Mouse (Mus musculus) midbrain, embryonic 15.5 days (tissue): ENCODE results near the gene Rps17. TPM values are rescaled to one million over a fixed set of nuclear protein-coding genes. Genes with fewer than 3 reads are reported as not detected.

ENCODE experiments used
- ATAC-seq: fragments of 200-750 bp; cut with Nextera tagmentation; replicated peaks from 2 replicates; pipeline ENCODE4 v1.8.0; 2017; ENCODE audit warnings: moderate TSS enrichment
- H3K27ac ChIP-seq: fragments of 300-500 bp; sonication (generic); 2 replicates; pipeline ENCODE4 v1.5.1; 2015; ENCODE audit warnings: mild to moderate bottlenecking, inconsistent platforms
- H3K27me3 ChIP-seq: fragments of 300-500 bp; sonication (generic); replicated peaks from 2 replicates; pipeline ENCODE4 v1.6.1; 2015; ENCODE audit warnings: inconsistent platforms
- H3K36me3 ChIP-seq: fragments of 300-500 bp; sonication (generic); replicated peaks from 2 replicates; pipeline ENCODE4 v1.6.1; 2015; ENCODE audit warnings: inconsistent platforms
- H3K4me1 ChIP-seq: fragments of 300-500 bp; sonication (generic); 2 replicates; pipeline ENCODE4 v1.6.1; 2015; ENCODE audit warnings: inconsistent platforms
- H3K4me2 ChIP-seq: fragments of 300-500 bp; sonication (generic); 2 replicates; pipeline ENCODE4 v1.6.1; 2015; ENCODE audit warnings: inconsistent platforms, mild to moderate bottlenecking, moderate library complexity
- H3K4me3 ChIP-seq: fragments of 300-500 bp; sonication (generic); 2 replicates; pipeline ENCODE4 v1.5.1; 2015; ENCODE audit warnings: mild to moderate bottlenecking, inconsistent platforms
- H3K9ac ChIP-seq: fragments of 300-500 bp; sonication (generic); 2 replicates; pipeline ENCODE4 v1.6.1; 2015; ENCODE audit warnings: mild to moderate bottlenecking, inconsistent platforms
- H3K9me3 ChIP-seq: fragments of 300-500 bp; sonication (generic); 2 replicates; pipeline ENCODE4 v1.6.1; 2016; ENCODE audit warnings: inconsistent platforms
- WGBS: fragments of 180-500 bp; shearing (Covaris S2); methylation state at CpG from one replicate; pipeline ENCODE4 v1.1.7; 2015; ENCODE audit warnings: mixed read lengths; 5-methylcytosine and 5-hydroxymethylcytosine counted together
- polyA plus RNA-seq: library from polyadenylated mRNA; unstranded; fragments of >200 nt; fragmentation: Nextera tagmentation; extraction: Ambion mirVana; gene quantifications from 2 replicates; pipeline ENCODE4 v1.2.1, GENCODE M21; 2015

Rps17 gene
- polyA plus RNA-seq, 1 experiment from 2014 or later = 653 TPM

GRCm38 (mm10) chr7:81343831-81344230, 1.2 kb downstream of the Rps17 start:
- Histone ChIP-seq H3K4me2 (peak overlapping the region; percentile 87), H3K36me3 (peaks cover 18% of the 10 kb centered on the region; the same call in 1 of the 2 replicates), H3K9me3 (no peaks in the 10 kb centered on the region), H3K27ac (no peak overlapping the region), H3K27me3 (no peaks in the 10 kb centered on the region), H3K9ac (peak overlapping the region; percentile 96), H3K4me1 (peaks cover 29% of the 10 kb centered on the region), H3K4me3 (peak overlapping the region; percentile 92)
- no peak for ATAC-seq
- WGBS = 13% methylated on average over 10 of the region's 10 CpGs

GRCm38 (mm10) chr7:81343316-81343715, 1.7 kb downstream of the Rps17 start:
- peaks cover 18% of the 10 kb centered on the region; the same call in 1 of the 2 replicates for H3K36me3 ChIP-seq
- peak overlapping the region; percentile 92 for H3K4me3 ChIP-seq
- no peak for ATAC-seq

DNA sequence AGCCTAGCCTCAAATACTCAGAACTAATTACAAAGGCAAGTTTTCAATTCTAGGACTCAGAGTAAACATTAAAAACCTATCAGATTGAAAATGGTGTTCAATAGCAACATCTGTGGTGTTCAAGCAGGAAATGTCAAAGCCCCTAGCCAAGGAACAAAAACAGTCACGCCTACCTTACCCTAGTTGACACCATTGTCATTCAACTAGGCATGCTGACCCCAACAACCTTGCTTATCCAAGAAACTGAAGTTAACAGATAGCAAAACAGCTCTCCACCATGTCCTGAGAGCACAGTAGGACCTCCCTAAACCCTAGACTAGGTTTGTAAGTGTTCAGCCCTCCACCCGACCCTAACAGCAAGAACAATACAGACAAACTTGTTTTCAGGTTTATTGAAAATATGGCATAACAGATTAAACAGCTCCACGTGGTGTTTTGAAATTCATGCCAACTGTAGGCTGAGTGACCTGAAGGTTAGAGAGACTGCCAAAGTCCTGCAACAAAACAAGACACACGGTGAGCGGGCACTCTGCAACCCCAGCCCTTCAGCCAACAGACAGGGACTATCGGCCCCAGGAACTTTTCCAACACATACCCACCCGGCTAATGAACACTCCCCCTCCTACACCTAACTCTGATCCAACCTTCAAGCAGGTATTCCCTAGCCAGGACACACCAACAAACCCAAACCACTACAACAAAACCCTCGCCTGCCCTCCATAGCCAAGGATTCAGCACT, 2.5 kb downstream of the Rps17 start:
- peaks cover 18% of the 10 kb centered on the region; the same call in 1 of the 2 replicates for H3K36me3 ChIP-seq
- 71% methylated on average over 8 of the region's 8 CpGs for WGBS
- no peak for ATAC-seq
- H3K4me2 ChIP-seq = peak overlapping the region; percentile 87
- H3K9me3 ChIP-seq = no peaks in the 10 kb centered on the region
- peak overlapping the region; percentile 96 for H3K9ac ChIP-seq
- peaks cover 29% of the 10 kb centered on the region for H3K4me1 ChIP-seq
- no peak overlapping the region for H3K27ac ChIP-seq
- peak overlapping the region; percentile 92; the same call in 1 of the 2 replicates for H3K4me3 ChIP-seq
- no peaks in the 10 kb centered on the region for H3K27me3 ChIP-seq

More at GRCm38 (mm10) chr7:81343316-81343715, 1.7 kb downstream of the Rps17 start:
- Histone ChIP-seq H3K4me1 (peaks cover 29% of the 10 kb centered on the region), H3K27ac (no peak overlapping the region), H3K27me3 (no peaks in the 10 kb centered on the region), H3K9ac (peak overlapping the region; percentile 96), H3K9me3 (no peaks in the 10 kb centered on the region), H3K4me2 (peak overlapping the region; percentile 87)
- 48% methylated on average over 8 of the region's 8 CpGs for WGBS

- H3K4me2 ChIP-seq = no peak overlapping the region
- peaks cover 29% of the 10 kb centered on the region for H3K4me1 ChIP-seq
- no peaks in the 10 kb centered on the region for H3K27me3 ChIP-seq
- H3K9ac ChIP-seq = no peak overlapping the region
- H3K27ac ChIP-seq = no peak overlapping the region
- H3K36me3 ChIP-seq = peaks cover 18% of the 10 kb centered on the region; the same call in 1 of the 2 replicates
- no peak overlapping the region for H3K4me3 ChIP-seq
- H3K9me3 ChIP-seq = no peaks in the 10 kb centered on the region
- ATAC-seq = no peak
- WGBS = 48% methylated on average over 3 of the region's 3 CpGs
These were observed 3.5 kb downstream of the Rps17 start for GRCm38 (mm10) chr7:81341563-81341962.

DNA sequence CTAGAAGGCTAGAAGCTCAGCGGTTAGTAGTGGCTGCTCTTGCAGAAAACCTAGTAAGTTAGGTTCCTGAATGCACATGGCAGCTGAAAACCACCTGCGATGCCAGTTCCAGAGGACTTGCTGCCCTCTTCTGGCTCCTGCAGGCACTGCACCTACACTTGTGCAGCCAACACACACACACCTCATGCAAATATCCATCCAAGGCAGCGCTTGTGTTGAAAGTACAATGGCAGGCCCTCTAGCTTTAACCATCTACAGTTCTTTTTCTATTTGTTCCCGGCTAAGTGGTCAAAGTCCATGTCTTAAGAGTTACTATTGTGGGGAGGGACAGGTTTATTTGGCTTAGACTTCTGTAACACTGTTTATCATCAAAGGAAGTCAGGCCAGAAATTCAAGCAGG, 5.3 kb downstream of the Rps17 start:
- 79% methylated on average over 4 of the region's 4 CpGs for WGBS
- H3K4me1 ChIP-seq = peaks cover 33% of the 10 kb centered on the region
- H3K27me3 ChIP-seq = no peaks in the 10 kb centered on the region
- ATAC-seq = no peak
- no peak overlapping the region for H3K27ac ChIP-seq
- no peak overlapping the region for H3K4me3 ChIP-seq
- H3K36me3 ChIP-seq = peaks cover 18% of the 10 kb centered on the region; the same call in 1 of the 2 replicates
- no peaks in the 10 kb centered on the region for H3K9me3 ChIP-seq
- no peak overlapping the region for H3K9ac ChIP-seq
- H3K4me2 ChIP-seq = no peak overlapping the region

GRCm38 (mm10) chr7:81338522-81338873, 6.6 kb downstream of the Rps17 start:
- Histone ChIP-seq H3K4me1 (peaks cover 23% of the 10 kb centered on the region), H3K9ac (no peak overlapping the region), H3K27ac (no peak overlapping the region), H3K9me3 (no peaks in the 10 kb centered on the region), H3K4me2 (no peak overlapping the region), H3K36me3 (peaks cover 18% of the 10 kb centered on the region; the same call in 1 of the 2 replicates), H3K27me3 (no peaks in the 10 kb centered on the region), H3K4me3 (no peak overlapping the region)
- ATAC-seq = no peak
- 80% methylated on average over 3 of the region's 3 CpGs for WGBS

DNA sequence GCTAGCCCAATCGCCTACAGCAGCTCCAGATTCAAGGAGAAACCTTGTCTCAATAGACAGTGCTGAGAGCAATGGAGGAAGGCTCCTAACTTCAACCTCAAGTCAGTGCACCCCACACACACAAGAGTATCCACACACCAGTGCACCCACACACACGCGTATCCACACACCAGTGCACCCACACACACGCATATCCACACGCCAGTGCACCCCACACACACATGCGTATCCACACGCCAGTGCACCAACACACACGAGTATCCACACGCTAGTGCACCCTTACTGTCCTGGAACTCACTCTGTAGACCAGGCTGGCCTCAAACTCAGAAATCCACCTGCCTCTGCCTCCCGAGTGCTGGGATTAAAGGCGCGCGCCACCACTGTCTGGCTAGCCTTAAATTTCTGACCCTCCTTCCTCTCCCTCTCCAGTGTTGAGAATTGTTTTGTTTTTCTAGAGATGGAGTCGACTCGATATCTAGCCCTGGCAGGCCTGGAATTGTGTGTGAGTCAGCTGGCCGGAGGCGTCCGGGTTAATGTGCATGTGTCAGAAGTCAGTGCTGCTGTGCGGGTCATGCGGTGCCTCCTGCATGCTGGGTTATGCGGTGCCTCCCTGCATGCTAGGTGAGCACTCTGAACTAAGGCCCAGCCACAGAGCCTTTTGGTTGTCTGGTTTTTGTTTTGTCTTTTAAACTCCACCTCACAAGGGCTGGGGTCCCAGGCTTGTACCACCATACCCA, 7.1 kb downstream of the Rps17 start:
- peaks cover 18% of the 10 kb centered on the region for H3K4me1 ChIP-seq
- no peak overlapping the region for H3K9ac ChIP-seq
- no peak for ATAC-seq
- no peak overlapping the region for H3K27ac ChIP-seq
- no peak overlapping the region for H3K4me2 ChIP-seq
- no peaks in the 10 kb centered on the region for H3K9me3 ChIP-seq
- WGBS = 95% methylated on average over 21 of the region's 21 CpGs
- no peak overlapping the region for H3K4me3 ChIP-seq
- no peaks in the 10 kb centered on the region for H3K27me3 ChIP-seq
- H3K36me3 ChIP-seq = peaks cover 19% of the 10 kb centered on the region; the same call in 1 of the 2 replicates

- WGBS = 36% methylated on average over 8 of the region's 8 CpGs
- no peak for ATAC-seq
- H3K27ac ChIP-seq = no peak overlapping the region
These were observed 8.6 kb downstream of the Rps17 start for GRCm38 (mm10) chr7:81336432-81336786.

GRCm38 (mm10) chr7:81335705-81336431, 9.2 kb downstream of the Rps17 start:
- peaks cover 4% of the 10 kb centered on the region for H3K4me1 ChIP-seq
- 39% methylated on average over 18 of the region's 18 CpGs for WGBS
- no peak overlapping the region; the same call in 1 of the 2 replicates for H3K27ac ChIP-seq
- H3K9ac ChIP-seq = no peak overlapping the region
- no peaks in the 10 kb centered on the region for H3K9me3 ChIP-seq
- peaks cover 15% of the 10 kb centered on the region; the same call in 1 of the 2 replicates for H3K36me3 ChIP-seq
- H3K4me3 ChIP-seq = no peak overlapping the region
- H3K4me2 ChIP-seq = no peak overlapping the region
- ATAC-seq = no peak
- H3K27me3 ChIP-seq = no peaks in the 10 kb centered on the region

More at GRCm38 (mm10) chr7:81336432-81336786, 8.6 kb downstream of the Rps17 start:
- H3K27me3 ChIP-seq = no peaks in the 10 kb centered on the region
- H3K4me3 ChIP-seq = no peak overlapping the region
- H3K4me1 ChIP-seq = peaks cover 4% of the 10 kb centered on the region
- H3K4me2 ChIP-seq = no peak overlapping the region
- H3K9me3 ChIP-seq = no peaks in the 10 kb centered on the region
- H3K9ac ChIP-seq = no peak overlapping the region
- H3K36me3 ChIP-seq = peaks cover 19% of the 10 kb centered on the region; the same call in 1 of the 2 replicates

DNA sequence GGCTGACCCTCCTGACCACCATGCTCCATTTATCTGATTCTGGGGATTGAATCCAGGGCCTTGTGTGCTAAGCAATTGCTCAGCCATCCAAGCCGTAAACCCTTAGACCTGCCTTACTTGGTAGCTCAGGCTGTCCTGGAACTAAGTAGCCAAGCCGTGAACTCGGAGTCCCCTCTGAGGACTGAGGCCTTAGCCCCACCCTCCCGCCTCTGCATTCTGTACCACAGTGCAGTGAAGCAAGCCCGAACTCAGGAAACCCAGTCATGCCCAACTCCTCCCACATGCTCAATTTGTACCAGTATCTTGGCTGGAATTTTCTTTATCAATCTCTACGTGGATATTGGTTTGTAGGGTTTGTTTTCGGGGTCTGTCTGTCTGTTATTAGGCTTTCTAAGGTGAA, 13.2 kb downstream of the Rps17 start:
- Histone ChIP-seq H3K27me3 (no peaks in the 10 kb centered on the region), H3K9me3 (no peaks in the 10 kb centered on the region), H3K27ac (no peak overlapping the region), H3K4me3 (no peak overlapping the region), H3K4me1 (peaks cover 4% of the 10 kb centered on the region), H3K4me2 (no peak overlapping the region), H3K36me3 (0 out of 2 replicates have a peak, but pooled peaks cover 4% of the 10 kb centered on the region), H3K9ac (no peak overlapping the region)
- WGBS = 80% methylated on average over 7 of the region's 7 CpGs
- ATAC-seq = no peak

DNA sequence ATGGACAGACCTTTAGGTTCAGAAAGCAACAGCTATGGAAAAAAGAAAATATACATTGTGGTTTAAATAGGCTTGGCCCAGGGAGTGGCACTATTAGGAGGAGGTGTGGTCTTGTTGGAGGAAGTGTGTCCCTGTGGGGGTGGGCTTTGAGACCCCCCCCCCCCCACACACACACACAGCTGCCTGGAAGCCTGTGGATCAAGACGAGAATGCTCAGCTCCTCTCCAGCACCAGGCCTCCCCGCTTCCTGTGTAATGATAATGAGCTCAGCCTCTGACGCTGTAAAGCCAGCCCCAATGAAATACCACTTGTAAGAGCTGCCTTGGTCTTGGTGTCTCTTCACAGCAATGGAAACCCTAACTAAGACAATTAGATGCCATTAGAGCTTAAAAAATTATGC, 14.3 kb downstream of the Rps17 start:
- Histone ChIP-seq H3K9me3 (no peaks in the 10 kb centered on the region), H3K36me3 (0 out of 2 replicates have a peak, but pooled peaks cover 4% of the 10 kb centered on the region), H3K27me3 (no peaks in the 10 kb centered on the region), H3K4me3 (no peak overlapping the region), H3K27ac (no peak overlapping the region), H3K9ac (no peak overlapping the region), H3K4me2 (no peak overlapping the region), H3K4me1 (no peaks in the 10 kb centered on the region)
- ATAC-seq = no peak
- WGBS = 10% methylated on average over 3 of the region's 3 CpGs

DNA sequence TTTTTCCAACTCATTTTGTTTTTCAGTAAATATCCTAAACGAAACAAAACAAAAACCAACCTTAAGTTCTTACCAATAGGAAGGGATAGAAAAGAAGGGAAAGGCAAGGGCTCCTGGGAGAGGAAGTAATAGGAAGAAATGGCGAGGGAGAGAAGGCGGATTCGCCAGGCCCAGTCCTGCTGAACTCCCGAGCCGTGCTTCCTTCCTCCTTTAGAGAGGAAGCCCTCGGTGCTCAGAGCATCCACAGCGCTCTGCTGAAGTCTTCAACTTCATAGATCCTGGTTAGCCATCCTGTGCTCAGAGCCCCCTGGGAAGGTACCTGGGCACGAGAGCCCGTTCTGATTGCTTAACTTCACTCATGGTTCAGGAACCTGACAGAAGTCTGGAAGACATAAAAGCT, 17.4 kb downstream of the Rps17 start:
- no peaks in the 10 kb centered on the region for H3K36me3 ChIP-seq
- no peak overlapping the region for H3K4me2 ChIP-seq
- H3K27ac ChIP-seq = no peak overlapping the region
- H3K4me3 ChIP-seq = no peak overlapping the region
- H3K9ac ChIP-seq = no peak overlapping the region
- H3K27me3 ChIP-seq = no peaks in the 10 kb centered on the region
- H3K4me1 ChIP-seq = no peaks in the 10 kb centered on the region
- no peak for ATAC-seq
- H3K9me3 ChIP-seq = no peaks in the 10 kb centered on the region
- WGBS = 86% methylated on average over 10 of the region's 10 CpGs
